Mouse (Mus musculus) right cerebral cortex, adult 2 months (tissue): ENCODE data around the gene Ntn5.

Experiments
- DNase-seq, 2 experiments: peaks; one replicate each; pipeline ENCODE4 v3.0.0; 2021 to 2022; ENCODE audit warnings: low spot score in 2 of 2

Ntn5 gene

GRCm38 (mm10) chr7:45712022-45712757, 28.4 kb downstream of the Ntn5 start:
- DNase-seq: no peak

GRCm38 (mm10) chr7:45713396-45713795, 29.6 kb downstream of the Ntn5 start:
- DNase-seq: no peak

GRCm38 (mm10) chr7:45713881-45714520, 30.2 kb downstream of the Ntn5 start:
- DNase-seq: no peak

GRCm38 (mm10) chr7:45714630-45715089, 30.8 kb downstream of the Ntn5 start:
- no peak for DNase-seq

- peak; percentile 98 for DNase-seq
These were observed 31.4 kb downstream of the Ntn5 start, which contains the start of gene Rpl18 for GRCm38 (mm10) chr7:45715090-45715708. TSS of gene Rpl18 (plus strand) at chr7:45715457.

GRCm38 (mm10) chr7:45715741-45716459, 32.1 kb downstream of the Ntn5 start:
- no peak for DNase-seq

- no peak for DNase-seq
These were observed 32.6 kb downstream of the Ntn5 start for GRCm38 (mm10) chr7:45716460-45716857.

GRCm38 (mm10) chr7:45716952-45717917, 33.4 kb downstream of the Ntn5 start:
- DNase-seq: no peak

GRCm38 (mm10) chr7:45717918-45718297, 34.1 kb downstream of the Ntn5 start, which contains the start of gene Sphk2:
TSS of gene Sphk2 (minus strand) at chr7:45718002.
- peak; percentile 99 to 100 for DNase-seq

GRCm38 (mm10) chr7:45718331-45718730, 34.5 kb downstream of the Ntn5 start:
- no peak for DNase-seq

- DNase-seq: no peak
These were observed 35.4 kb downstream of the Ntn5 start for GRCm38 (mm10) chr7:45719180-45719579.

- DNase-seq: no peak
These were observed 36.1 kb downstream of the Ntn5 start for GRCm38 (mm10) chr7:45719738-45720412.

- DNase-seq: no peak
These were observed 36.8 kb downstream of the Ntn5 start, which contains the start of gene Fam83e for GRCm38 (mm10) chr7:45720413-45721233. TSS of gene Fam83e (plus strand) at chr7:45721212.

GRCm38 (mm10) chr7:45721234-45721571, 37.4 kb downstream of the Ntn5 start:
- no peak for DNase-seq

GRCm38 (mm10) chr7:45721642-45722347, 38.0 kb downstream of the Ntn5 start:
- DNase-seq: no peak

- DNase-seq: no peak
These were observed 38.5 kb downstream of the Ntn5 start for GRCm38 (mm10) chr7:45722348-45722713.

GRCm38 (mm10) chr7:45723301-45723700, 39.5 kb downstream of the Ntn5 start:
- no peak for DNase-seq

GRCm38 (mm10) chr7:45723781-45724180, 40.0 kb downstream of the Ntn5 start:
- DNase-seq: no peak

- DNase-seq: no peak
These were observed 41.3 kb downstream of the Ntn5 start for GRCm38 (mm10) chr7:45725151-45725550.
